Mouse (Mus musculus): ENCODE data around the gene Mapk1ip1l.

DNA sequence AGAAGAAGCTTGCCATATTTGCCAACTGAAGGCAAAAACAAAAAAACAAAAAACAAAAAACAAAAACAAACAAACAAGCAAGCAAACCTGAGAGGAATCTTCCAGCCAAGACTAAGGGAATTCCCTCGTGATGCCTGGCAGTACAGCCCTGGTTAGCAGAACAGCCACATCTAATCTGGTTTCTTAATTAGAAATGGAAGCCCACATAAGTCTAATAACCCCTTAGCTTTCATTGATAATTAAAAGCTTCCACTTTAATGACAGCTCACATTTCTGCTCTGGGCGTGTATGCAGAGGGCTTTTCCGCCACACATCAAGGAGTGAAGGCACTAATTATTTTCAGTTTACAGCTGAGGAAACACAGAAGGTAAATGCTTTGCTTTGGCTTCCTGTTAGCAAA, 37.2 kb downstream of the Mapk1ip1l start:
- TF ChIP-seq POLR2A (IDR thresholded peaks at IDR 0.05; ENCODE audit: borderline replicate concordance, control insufficient read depth, low read depth, low read length) (no peak), CTCF (IDR thresholded peaks at IDR 0.05; ENCODE audit: control insufficient read depth, insufficient read depth, low read length) (no peak)
